Mouse (Mus musculus): ENCODE data around the gene 4930556J24Rik. TPM values are rescaled to one million over a fixed set of nuclear protein-coding genes. Genes with fewer than 3 reads are reported as not detected.

The 4930556J24Rik gene
- polyA plus RNA-seq, 1 experiment: 0.34 TPM

DNA sequence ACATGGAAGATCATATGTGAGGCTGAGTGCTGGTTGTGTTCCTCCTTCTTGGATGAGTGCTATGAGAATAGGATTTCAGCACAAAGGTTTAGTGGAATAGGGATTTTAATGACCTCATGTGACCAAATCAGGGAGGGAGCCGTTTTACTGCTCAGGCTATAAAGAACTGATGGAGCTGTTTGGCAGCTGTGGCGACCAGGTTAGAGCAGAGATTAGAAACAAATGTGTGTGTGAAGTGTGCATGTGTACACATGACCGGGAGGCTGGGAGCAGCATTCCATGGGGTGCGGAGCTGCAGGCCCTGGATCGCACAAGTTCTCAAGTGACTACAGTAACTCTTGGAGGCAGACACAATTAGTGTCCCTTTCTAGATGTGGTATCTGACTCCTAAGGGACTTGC lies 23.0 kb upstream of the 4930556J24Rik start:
- Histone ChIP-seq H3K27ac (ENCODE audit: insufficient read depth, low read depth, low read length) (no peak overlapping the region), H3K4me3 (ENCODE audit: insufficient read depth, low read depth, low read length) (no peak overlapping the region), H3K36me3 (ENCODE audit: control insufficient read depth, insufficient read depth, low read length) (no peaks in the 10 kb centered on the region; the same call in 1 of the 2 replicates), H3K4me1 (ENCODE audit: control insufficient read depth, insufficient read depth, low read length) (no peaks in the 10 kb centered on the region), H3K27me3 (replicated peaks; ENCODE audit: control insufficient read depth, insufficient read depth, low read length) (no peaks in the 10 kb centered on the region)
- DNase-seq: peak; percentile 45
- TF ChIP-seq POLR2A (IDR thresholded peaks at IDR 0.05; ENCODE audit: low read depth, low read length) (no peak), CTCF (conservative IDR thresholded peaks at IDR 0.05; ENCODE audit: insufficient read depth, insufficient read length, low read depth, low read length) (no peak)
- WGBS: 56% methylated on average over 5 of the region's 5 CpGs

DNA sequence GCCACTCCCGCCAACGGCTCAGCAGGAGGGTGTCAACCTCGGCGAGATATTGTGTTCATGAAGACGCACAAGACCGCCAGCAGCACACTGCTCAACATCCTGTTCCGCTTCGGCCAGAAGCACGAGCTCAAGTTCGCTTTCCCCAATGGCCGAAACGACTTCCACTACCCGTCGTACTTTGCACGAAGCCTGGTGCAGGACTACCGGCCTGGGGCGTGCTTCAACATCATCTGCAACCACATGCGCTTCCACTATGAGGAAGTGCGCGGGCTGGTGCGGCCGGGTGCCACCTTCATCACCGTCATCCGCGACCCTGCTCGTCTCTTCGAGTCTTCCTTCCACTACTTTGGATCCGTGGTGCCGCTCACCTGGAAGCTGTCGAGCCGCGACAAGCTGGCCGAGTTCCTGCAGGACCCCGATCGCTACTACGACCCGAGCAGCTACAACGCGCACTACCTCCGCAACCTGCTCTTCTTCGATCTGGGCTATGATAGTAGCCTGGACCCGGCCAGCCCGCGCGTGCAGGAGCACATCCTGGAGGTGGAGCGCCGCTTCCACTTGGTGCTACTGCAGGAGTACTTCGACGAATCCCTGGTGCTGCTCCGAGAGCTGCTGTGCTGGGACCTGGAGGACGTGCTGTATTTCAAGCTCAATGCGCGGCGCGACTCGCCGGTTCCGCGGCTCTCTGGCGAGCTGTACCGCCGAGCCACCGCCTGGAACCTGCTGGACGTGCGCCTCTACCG lies 21.6 kb upstream of the 4930556J24Rik start:
- DNase-seq: no peak
- 31% methylated on average over 66 of the region's 66 CpGs for WGBS
- no peak for TF ChIP-seq POLR2A (IDR thresholded peaks at IDR 0.05; ENCODE audit: low read depth, low read length)
- no peak for TF ChIP-seq CTCF (conservative IDR thresholded peaks at IDR 0.05; ENCODE audit: insufficient read depth, insufficient read length, low read depth, low read length)
- H3K4me3 ChIP-seq (ENCODE audit: insufficient read depth, low read depth, low read length): peak overlapping the region; percentile 2; the same call in 1 of the 2 replicates
- H3K27ac ChIP-seq (ENCODE audit: insufficient read depth, low read depth, low read length): no peak overlapping the region
- no peaks in the 10 kb centered on the region for H3K27me3 ChIP-seq (replicated peaks; ENCODE audit: control insufficient read depth, insufficient read depth, low read length)
- no peaks in the 10 kb centered on the region; the same call in 1 of the 2 replicates for H3K36me3 ChIP-seq (ENCODE audit: control insufficient read depth, insufficient read depth, low read length)
- H3K4me1 ChIP-seq (ENCODE audit: control insufficient read depth, insufficient read depth, low read length): no peaks in the 10 kb centered on the region

DNA sequence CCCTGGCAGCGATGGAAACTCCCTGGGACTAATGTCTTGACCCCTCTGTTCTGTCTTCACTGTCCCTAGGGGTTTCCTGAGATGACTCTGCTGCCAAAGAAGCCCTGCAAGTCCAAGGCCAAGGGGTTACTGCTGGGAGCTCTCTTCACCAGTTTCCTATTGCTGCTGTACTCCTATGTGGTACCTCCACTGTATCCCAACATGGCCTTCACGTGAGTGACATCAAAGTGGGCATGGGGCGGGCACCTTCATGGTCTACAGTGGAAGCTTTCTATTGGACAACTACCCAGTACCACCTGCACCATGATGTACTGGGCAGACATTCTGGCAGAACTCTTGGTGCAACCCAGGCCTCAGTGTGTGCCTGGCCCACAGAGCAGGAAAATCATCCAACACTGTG lies 20.3 kb upstream of the 4930556J24Rik start:
- TF ChIP-seq CTCF (conservative IDR thresholded peaks at IDR 0.05; ENCODE audit: insufficient read depth, insufficient read length, low read depth, low read length) (no peak), POLR2A (IDR thresholded peaks at IDR 0.05; ENCODE audit: low read depth, low read length) (no peak)
- 94% methylated on average over 3 of the region's 3 CpGs for WGBS
- Histone ChIP-seq H3K27me3 (replicated peaks; ENCODE audit: control insufficient read depth, insufficient read depth, low read length) (no peaks in the 10 kb centered on the region), H3K36me3 (ENCODE audit: control insufficient read depth, insufficient read depth, low read length) (no peaks in the 10 kb centered on the region; the same call in 1 of the 2 replicates), H3K27ac (ENCODE audit: insufficient read depth, low read depth, low read length) (no peak overlapping the region), H3K4me1 (ENCODE audit: control insufficient read depth, insufficient read depth, low read length) (no peaks in the 10 kb centered on the region), H3K4me3 (ENCODE audit: insufficient read depth, low read depth, low read length) (no peak overlapping the region)
- DNase-seq: no peak

DNA sequence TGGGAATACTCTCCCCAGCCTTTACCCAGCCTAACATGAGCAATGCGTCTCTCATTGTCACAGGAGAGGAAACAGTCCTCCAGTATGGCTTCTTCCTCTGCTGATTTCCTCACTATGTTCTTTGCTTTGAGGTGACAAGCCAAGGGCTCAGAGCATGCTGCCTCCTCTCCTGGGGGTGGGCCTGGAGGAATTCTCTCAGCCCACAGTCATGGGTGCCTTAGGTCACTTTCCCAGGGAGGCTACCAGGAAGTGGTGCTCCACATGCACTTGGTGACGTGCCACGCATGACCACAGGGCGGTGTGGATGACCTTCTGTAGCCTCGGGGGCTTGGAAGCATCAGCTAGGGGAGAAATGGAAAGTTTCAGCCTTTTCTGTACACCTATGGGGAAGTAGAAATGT lies 18.9 kb upstream of the 4930556J24Rik start:
- no peak for DNase-seq
- TF ChIP-seq CTCF (conservative IDR thresholded peaks at IDR 0.05; ENCODE audit: insufficient read depth, insufficient read length, low read depth, low read length): no peak
- TF ChIP-seq POLR2A (IDR thresholded peaks at IDR 0.05; ENCODE audit: low read depth, low read length): no peak
- Histone ChIP-seq H3K27ac (ENCODE audit: insufficient read depth, low read depth, low read length) (peak overlapping the region; percentile 4; the same call in 1 of the 2 replicates), H3K4me3 (ENCODE audit: insufficient read depth, low read depth, low read length) (no peak overlapping the region), H3K36me3 (ENCODE audit: control insufficient read depth, insufficient read depth, low read length) (no peaks in the 10 kb centered on the region; the same call in 1 of the 2 replicates), H3K27me3 (replicated peaks; ENCODE audit: control insufficient read depth, insufficient read depth, low read length) (no peaks in the 10 kb centered on the region), H3K4me1 (ENCODE audit: control insufficient read depth, insufficient read depth, low read length) (no peaks in the 10 kb centered on the region)
- 55% methylated on average over 5 of the region's 5 CpGs for WGBS

DNA sequence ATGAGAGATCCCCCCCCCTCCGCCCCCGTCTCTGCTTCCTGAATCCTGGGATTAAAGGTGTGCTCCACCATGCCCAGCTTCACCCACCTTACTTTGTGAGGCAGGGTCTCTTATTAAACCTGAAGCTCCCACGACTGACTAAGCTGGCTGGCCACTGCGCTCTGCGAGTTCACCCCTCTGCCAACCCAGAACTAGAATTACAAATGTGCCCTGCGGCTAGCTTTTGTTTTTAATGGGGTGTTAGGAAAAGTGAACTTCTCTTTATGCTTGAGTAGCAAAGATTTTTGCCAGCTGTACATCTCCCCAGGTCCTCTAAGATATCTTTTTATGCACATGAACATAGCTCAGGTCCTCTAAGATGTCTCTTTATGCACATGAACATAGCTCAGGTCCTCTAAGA lies 17.3 kb upstream of the 4930556J24Rik start:
- no peaks in the 10 kb centered on the region for H3K27me3 ChIP-seq (replicated peaks; ENCODE audit: control insufficient read depth, insufficient read depth, low read length)
- 74% methylated on average over 6 of the region's 6 CpGs for WGBS
- peak overlapping the region; percentile 76 for H3K27ac ChIP-seq (ENCODE audit: insufficient read depth, low read depth, low read length)
- DNase-seq: peak; percentile 55
- no peaks in the 10 kb centered on the region; the same call in 1 of the 2 replicates for H3K4me1 ChIP-seq (ENCODE audit: control insufficient read depth, insufficient read depth, low read length)
- H3K36me3 ChIP-seq (ENCODE audit: control insufficient read depth, insufficient read depth, low read length): no peaks in the 10 kb centered on the region
- no peak for TF ChIP-seq POLR2A (IDR thresholded peaks at IDR 0.05; ENCODE audit: low read depth, low read length)
- TF ChIP-seq CTCF (conservative IDR thresholded peaks at IDR 0.05; ENCODE audit: insufficient read depth, insufficient read length, low read depth, low read length): no peak
- H3K4me3 ChIP-seq (ENCODE audit: insufficient read depth, low read depth, low read length): no peak overlapping the region

DNA sequence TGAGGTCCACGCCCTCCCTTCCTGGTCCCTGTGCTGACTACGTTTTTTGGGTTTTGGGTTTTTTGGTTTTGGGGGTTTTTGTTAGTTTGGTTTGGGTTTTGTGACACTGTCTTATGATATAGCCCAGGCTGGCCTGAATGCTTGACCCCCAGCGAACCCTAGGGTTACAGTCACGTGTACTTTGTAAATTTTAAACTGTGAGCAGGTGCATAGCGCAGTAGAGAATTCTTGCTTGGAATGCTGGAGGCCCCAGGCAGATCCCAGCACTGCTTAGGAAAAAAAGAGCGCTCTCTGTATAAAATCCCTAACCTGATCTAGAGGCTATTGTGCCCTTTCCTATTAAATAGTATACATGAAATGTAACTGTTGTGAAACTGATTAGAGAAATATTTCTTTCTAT lies 16.6 kb upstream of the 4930556J24Rik start:
- H3K27ac ChIP-seq (ENCODE audit: insufficient read depth, low read depth, low read length): peak overlapping the region; percentile 86
- 57% methylated on average over 6 of the region's 6 CpGs for WGBS

DNA sequence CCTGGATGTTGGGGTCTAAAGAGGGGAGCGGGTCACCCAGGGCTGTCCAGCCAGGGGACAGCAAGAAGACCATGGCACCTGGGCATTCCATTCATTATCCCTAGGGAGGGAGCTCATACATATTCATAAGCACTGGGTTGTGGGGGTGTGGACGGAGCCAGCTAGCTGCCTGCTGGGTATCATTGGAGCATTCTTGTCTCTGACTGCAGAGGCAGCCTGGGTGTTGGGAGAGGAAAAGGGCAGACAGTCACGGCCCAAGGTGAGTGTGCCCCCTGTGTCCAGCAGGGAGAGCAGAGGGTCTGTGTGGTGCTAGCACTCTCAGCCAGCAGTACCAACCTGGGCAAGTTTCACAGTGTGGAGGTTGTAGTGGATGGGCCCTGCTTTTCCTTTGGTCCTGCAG lies 13.2 kb upstream of the 4930556J24Rik start:
- no peak for TF ChIP-seq POLR2A (IDR thresholded peaks at IDR 0.05; ENCODE audit: low read depth, low read length)
- H3K27me3 ChIP-seq (replicated peaks; ENCODE audit: control insufficient read depth, insufficient read depth, low read length): no peaks in the 10 kb centered on the region
- DNase-seq: peak; percentile 76
- H3K4me1 ChIP-seq (ENCODE audit: control insufficient read depth, insufficient read depth, low read length): no peaks in the 10 kb centered on the region; the same call in 1 of the 2 replicates
- peak overlapping the region; percentile 68 for H3K27ac ChIP-seq (ENCODE audit: insufficient read depth, low read depth, low read length)
- H3K4me3 ChIP-seq (ENCODE audit: insufficient read depth, low read depth, low read length): peak overlapping the region; percentile 6; the same call in 1 of the 2 replicates
- H3K36me3 ChIP-seq (ENCODE audit: control insufficient read depth, insufficient read depth, low read length): no peaks in the 10 kb centered on the region
- 51% methylated on average over 3 of the region's 3 CpGs for WGBS

More for the DNA sequence above, 16.6 kb upstream of the 4930556J24Rik start:
- H3K4me3 ChIP-seq (ENCODE audit: insufficient read depth, low read depth, low read length): no peak overlapping the region
- TF ChIP-seq CTCF (conservative IDR thresholded peaks at IDR 0.05; ENCODE audit: insufficient read depth, insufficient read length, low read depth, low read length) (no peak), POLR2A (IDR thresholded peaks at IDR 0.05; ENCODE audit: low read depth, low read length) (no peak)
- no peaks in the 10 kb centered on the region for H3K27me3 ChIP-seq (replicated peaks; ENCODE audit: control insufficient read depth, insufficient read depth, low read length)
- H3K36me3 ChIP-seq (ENCODE audit: control insufficient read depth, insufficient read depth, low read length): no peaks in the 10 kb centered on the region
- peak; percentile 52 for DNase-seq
- no peaks in the 10 kb centered on the region; the same call in 1 of the 2 replicates for H3K4me1 ChIP-seq (ENCODE audit: control insufficient read depth, insufficient read depth, low read length)
